Mouse (Mus musculus) neural tube, embryonic 13.5 days (tissue): ENCODE measurements around the gene Serpinb9. TPM values are rescaled to one million over a fixed set of nuclear protein-coding genes. Genes with fewer than 3 reads are reported as not detected.
"Not testable (repeated sequence)": the region's sequence is repeated elsewhere in the genome, so short reads cannot be mapped to it uniquely, and the experiment has no call there.

Source experiments
- ATAC-seq: fragments of 200-750 bp; cut with Nextera tagmentation; 2 replicates; pipeline ENCODE4 v1.8.0; 2017; ENCODE audit warnings: low read depth, mild to moderate bottlenecking, moderate TSS enrichment, moderate library complexity
- H3K27ac ChIP-seq: fragments of 300-500 bp; sonication (generic); replicated peaks from 2 replicates; pipeline ENCODE4 v1.5.1; 2015; ENCODE audit warnings: moderate library complexity, mild to moderate bottlenecking, inconsistent platforms
- H3K27me3 ChIP-seq: fragments of 300-500 bp; sonication (generic); 2 replicates; pipeline ENCODE4 v1.6.1; 2015; ENCODE audit warnings: mild to moderate bottlenecking, inconsistent platforms
- H3K36me3 ChIP-seq: fragments of 300-500 bp; sonication (generic); 2 replicates; pipeline ENCODE4 v1.6.1; 2015; ENCODE audit warnings: mild to moderate bottlenecking, inconsistent platforms
- H3K4me1 ChIP-seq: fragments of 300-500 bp; sonication (generic); replicated peaks from 2 replicates; pipeline ENCODE4 v1.6.1; 2015; ENCODE audit warnings: inconsistent platforms
- H3K4me2 ChIP-seq: fragments of 300-500 bp; sonication (generic); 2 replicates; pipeline ENCODE4 v1.6.1; 2015; ENCODE audit warnings: inconsistent platforms, mild to moderate bottlenecking, moderate library complexity
- H3K4me3 ChIP-seq: fragments of 300-500 bp; sonication (generic); 2 replicates; pipeline ENCODE4 v1.5.1; 2015; ENCODE audit warnings: mild to moderate bottlenecking, inconsistent platforms
- H3K9ac ChIP-seq: fragments of 300-500 bp; sonication (generic); 2 replicates; pipeline ENCODE4 v1.6.1; 2015; ENCODE audit warnings: moderate library complexity, mild to moderate bottlenecking, inconsistent platforms
- H3K9me3 ChIP-seq: fragments of 300-500 bp; sonication (generic); 2 replicates; pipeline ENCODE4 v1.6.1; 2016; ENCODE audit warnings: inconsistent platforms
- WGBS: fragments of 180-500 bp; shearing (Covaris S2); methylation state at CpG from one replicate; pipeline ENCODE4 v1.1.7; 2015; 5-methylcytosine and 5-hydroxymethylcytosine counted together
- polyA plus RNA-seq: library from polyadenylated mRNA; unstranded; fragments of >200 nt; fragmentation: Nextera tagmentation; extraction: Ambion mirVana; gene quantifications from 2 replicates; pipeline ENCODE4 v1.2.1, GENCODE M21; 2015

Serpinb9 gene
- polyA plus RNA-seq, 1 experiment from 2014 or later: 1.3 TPM

DNA sequence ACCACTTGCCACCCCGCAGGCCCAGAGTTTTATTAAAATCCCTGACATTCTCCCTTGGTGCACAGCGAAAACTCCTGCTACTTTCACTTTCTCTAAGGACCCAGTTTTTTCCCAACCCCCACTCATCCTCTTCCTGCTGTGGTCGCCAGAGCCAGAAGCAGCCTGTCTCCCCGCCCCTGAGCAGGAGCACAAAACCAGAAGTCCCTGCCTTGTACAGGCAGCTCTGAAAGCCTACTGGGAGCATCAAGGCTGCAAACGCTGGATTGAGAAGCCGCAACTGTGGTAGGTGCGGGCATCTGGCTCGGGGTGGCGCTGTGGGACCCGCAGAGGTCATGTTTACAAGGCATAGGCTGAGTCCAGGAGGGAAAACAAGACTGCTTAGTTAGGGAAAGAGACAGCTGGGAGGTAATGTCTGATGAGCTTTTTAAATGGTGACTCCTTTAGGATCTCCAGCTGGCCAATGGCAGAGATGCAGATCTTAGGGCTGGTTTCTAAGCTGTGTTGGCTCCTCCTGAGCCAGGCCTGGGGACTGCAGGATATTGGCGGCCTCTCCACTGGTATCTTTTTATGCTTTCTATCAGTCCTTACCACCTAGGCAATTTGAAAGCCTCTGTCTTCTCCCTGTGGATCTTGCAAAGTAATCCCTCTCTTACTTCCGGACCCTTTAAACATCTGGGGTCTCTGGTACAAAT is 1.5 kb downstream of the Serpinb9 start:
- ATAC-seq: peak; percentile 83; the same call in 1 of the 2 replicates
- peaks cover 8% of the 10 kb centered on the region; the same call in 1 of the 2 replicates for H3K4me1 ChIP-seq
- H3K9ac ChIP-seq: peak overlapping the region; percentile 35; the same call in 1 of the 2 replicates
- H3K27ac ChIP-seq: 0 out of 2 replicates have a peak overlapping the region, but pooled peaks have one; percentile 29
- H3K36me3 ChIP-seq: no peaks in the 10 kb centered on the region
- H3K4me3 ChIP-seq: peak overlapping the region; percentile 20
- H3K27me3 ChIP-seq: no peaks in the 10 kb centered on the region
- 25% methylated on average over 12 of the region's 12 CpGs for WGBS
- H3K4me2 ChIP-seq: peak overlapping the region; percentile 42
- H3K9me3 ChIP-seq: no peaks in the 10 kb centered on the region

DNA sequence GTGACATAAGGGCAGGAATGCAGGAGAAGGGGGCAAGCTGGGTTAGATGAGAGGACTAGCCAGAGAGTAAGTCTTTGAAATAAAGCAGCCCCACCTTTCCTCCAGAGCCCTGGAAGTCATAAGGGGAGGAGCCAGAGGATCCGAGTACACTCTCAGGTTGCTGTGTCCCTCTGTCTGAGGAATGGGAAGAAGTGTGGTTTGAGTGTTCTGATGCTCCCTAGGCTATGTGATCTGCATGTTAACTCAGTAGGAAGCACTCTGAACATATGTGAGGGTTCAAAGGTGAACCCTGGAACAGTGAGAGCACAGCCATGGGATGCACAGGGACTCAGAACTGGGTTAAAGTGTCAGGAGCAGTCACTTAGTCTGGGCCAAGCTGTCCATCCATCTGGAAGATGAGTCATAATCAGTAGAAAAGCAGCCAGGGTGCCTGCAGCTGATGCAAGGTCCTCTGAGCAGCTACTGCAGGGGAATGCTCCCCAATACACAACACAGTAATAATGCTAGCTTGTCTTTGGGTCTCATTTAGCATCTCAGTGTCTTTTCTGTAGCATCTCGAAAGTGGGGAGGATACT is 2.5 kb downstream of the Serpinb9 start:
- no peak for ATAC-seq
- no peak overlapping the region for H3K9ac ChIP-seq
- H3K36me3 ChIP-seq: no peaks in the 10 kb centered on the region
- H3K27me3 ChIP-seq: no peaks in the 10 kb centered on the region
- H3K4me1 ChIP-seq: peaks cover 8% of the 10 kb centered on the region; the same call in 1 of the 2 replicates
- H3K4me3 ChIP-seq: no peak overlapping the region
- H3K4me2 ChIP-seq: no peak overlapping the region
- no peak overlapping the region for H3K27ac ChIP-seq
- 60% methylated on average over 2 of the region's 2 CpGs for WGBS
- no peaks in the 10 kb centered on the region for H3K9me3 ChIP-seq

- no peak overlapping the region for H3K9ac ChIP-seq
- no peak for ATAC-seq
- H3K9me3 ChIP-seq: no peaks in the 10 kb centered on the region
- H3K27ac ChIP-seq: no peak overlapping the region
- no peaks in the 10 kb centered on the region for H3K27me3 ChIP-seq
- peaks cover 8% of the 10 kb centered on the region; the same call in 1 of the 2 replicates for H3K4me1 ChIP-seq
- H3K4me3 ChIP-seq: no peak overlapping the region
- WGBS: 87% methylated on average over 3 of the region's 3 CpGs
- no peak overlapping the region for H3K4me2 ChIP-seq
- no peaks in the 10 kb centered on the region for H3K36me3 ChIP-seq
Observed at GRCm38 (mm10) chr13:33006555-33006954, 3.5 kb downstream of the Serpinb9 start.

GRCm38 (mm10) chr13:33012395-33012794 is 9.3 kb downstream of the Serpinb9 start:
- Histone ChIP-seq H3K27me3 (no peaks in the 10 kb centered on the region), H3K9me3 (no peaks in the 10 kb centered on the region), H3K27ac (no peak overlapping the region), H3K4me3 (no peak overlapping the region), H3K4me2 (no peak overlapping the region), H3K36me3 (no peaks in the 10 kb centered on the region), H3K9ac (no peak overlapping the region), H3K4me1 (no peaks in the 10 kb centered on the region)
- ATAC-seq: no peak
- WGBS: 72% methylated on average over 1 of the region's 1 CpGs

GRCm38 (mm10) chr13:33013271-33013670 is 10.2 kb downstream of the Serpinb9 start:
- Histone ChIP-seq H3K4me1 (no peaks in the 10 kb centered on the region), H3K9me3 (no peaks in the 10 kb centered on the region), H3K27ac (no peak overlapping the region), H3K27me3 (no peaks in the 10 kb centered on the region), H3K36me3 (no peaks in the 10 kb centered on the region), H3K9ac (no peak overlapping the region), H3K4me3 (no peak overlapping the region), H3K4me2 (no peak overlapping the region)
- 79% methylated on average over 2 of the region's 2 CpGs for WGBS
- ATAC-seq: no peak

- Histone ChIP-seq H3K9ac (no peak overlapping the region), H3K4me2 (no peak overlapping the region), H3K4me1 (no peaks in the 10 kb centered on the region), H3K36me3 (no peaks in the 10 kb centered on the region), H3K27me3 (no peaks in the 10 kb centered on the region), H3K27ac (no peak overlapping the region), H3K9me3 (peaks cover 4% of the 10 kb centered on the region), H3K4me3 (no peak overlapping the region)
- 89% methylated on average over 1 of the region's 1 CpGs for WGBS
- no peak for ATAC-seq
Observed at GRCm38 (mm10) chr13:33022371-33022770, 19.3 kb downstream of the Serpinb9 start.

DNA sequence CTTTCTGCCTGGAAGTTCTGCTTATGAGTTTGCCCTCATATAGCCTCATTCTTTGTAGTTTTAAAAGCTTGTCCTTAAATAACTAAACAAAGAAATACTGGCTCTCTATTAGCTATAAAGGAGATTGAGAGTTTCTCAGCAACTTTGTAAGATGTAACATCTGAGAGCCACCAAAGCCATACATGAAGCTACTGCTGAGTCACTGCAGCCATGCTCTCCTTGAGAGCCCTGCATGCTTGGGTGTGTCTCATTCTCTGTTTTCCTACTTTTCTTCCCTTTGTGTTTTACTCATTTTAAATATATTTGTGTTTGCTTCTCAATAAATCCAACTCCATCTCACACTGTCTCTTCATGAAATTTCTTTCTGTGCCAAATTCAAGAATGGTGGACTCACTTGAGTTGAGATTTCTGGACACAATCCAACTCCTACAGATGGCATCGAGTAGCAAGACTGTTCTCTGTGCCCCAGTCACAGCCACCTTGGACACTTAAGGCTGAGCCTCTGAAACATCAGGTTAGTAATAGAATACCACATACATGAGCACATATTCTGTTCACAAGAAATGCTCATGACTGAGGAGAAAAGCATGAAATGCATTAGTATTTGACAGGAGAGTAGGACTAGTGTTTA is 23.5 kb downstream of the Serpinb9 start:
- Histone ChIP-seq H3K9ac (no peak overlapping the region), H3K36me3 (no peaks in the 10 kb centered on the region), H3K27me3 (no peaks in the 10 kb centered on the region), H3K27ac (no peak overlapping the region), H3K4me1 (no peaks in the 10 kb centered on the region), H3K9me3 (no peaks in the 10 kb centered on the region), H3K4me2 (no peak overlapping the region), H3K4me3 (no peak overlapping the region)
- 74% methylated on average over 1 of the region's 1 CpGs for WGBS
- no peak for ATAC-seq

- no peaks in the 10 kb centered on the region for H3K36me3 ChIP-seq
- ATAC-seq: no peak
- WGBS: 88% methylated on average over 2 of the region's 2 CpGs
- H3K4me2 ChIP-seq: no peak within 1 kb of the TSS
- no peaks in the 10 kb centered on the region for H3K27me3 ChIP-seq
- no peaks in the 10 kb centered on the region for H3K4me1 ChIP-seq
- H3K4me3 ChIP-seq: no peak within 1 kb of the TSS
- H3K9ac ChIP-seq: no peak within 1 kb of the TSS
- no peak within 1 kb of the TSS for H3K27ac ChIP-seq
- H3K9me3 ChIP-seq: no peaks in the 10 kb centered on the region
Observed at GRCm38 (mm10) chr13:33027244-33027643, 24.2 kb downstream of the Serpinb9 start, which contains the start of gene Serpinb9b. Serpinb9b (plus strand) TSS chr13:33027416.

- WGBS: 65% methylated on average over 2 of the region's 2 CpGs
- Histone ChIP-seq H3K4me1 (no peaks in the 10 kb centered on the region), H3K4me2 (no peak overlapping the region), H3K4me3 (no peak overlapping the region), H3K27ac (no peak overlapping the region), H3K9me3 (no peaks in the 10 kb centered on the region), H3K27me3 (no peaks in the 10 kb centered on the region), H3K36me3 (no peaks in the 10 kb centered on the region), H3K9ac (no peak overlapping the region)
- ATAC-seq: no peak
Observed at GRCm38 (mm10) chr13:33028146-33028545, 25.1 kb downstream of the Serpinb9 start.

- WGBS: 66% methylated on average over 2 of the region's 2 CpGs
- no peaks in the 10 kb centered on the region for H3K9me3 ChIP-seq
- no peak overlapping the region for H3K4me3 ChIP-seq
- H3K9ac ChIP-seq: no peak overlapping the region
- no peak for ATAC-seq
- H3K4me2 ChIP-seq: no peak overlapping the region
- no peak overlapping the region for H3K27ac ChIP-seq
- no peaks in the 10 kb centered on the region for H3K27me3 ChIP-seq
- no peaks in the 10 kb centered on the region for H3K4me1 ChIP-seq
- no peaks in the 10 kb centered on the region for H3K36me3 ChIP-seq
Observed at GRCm38 (mm10) chr13:33028550-33028949, 25.5 kb downstream of the Serpinb9 start.

- H3K27me3 ChIP-seq, H3K4me3 ChIP-seq, H3K36me3 ChIP-seq, H3K27ac ChIP-seq, H3K9ac ChIP-seq, H3K4me1 ChIP-seq, ATAC-seq, H3K9me3 ChIP-seq, H3K4me2 ChIP-seq: not testable (repeated sequence)
- 95% methylated on average over 2 of the region's 2 CpGs for WGBS
Observed at GRCm38 (mm10) chr13:33029478-33029877, 26.4 kb downstream of the Serpinb9 start.

DNA sequence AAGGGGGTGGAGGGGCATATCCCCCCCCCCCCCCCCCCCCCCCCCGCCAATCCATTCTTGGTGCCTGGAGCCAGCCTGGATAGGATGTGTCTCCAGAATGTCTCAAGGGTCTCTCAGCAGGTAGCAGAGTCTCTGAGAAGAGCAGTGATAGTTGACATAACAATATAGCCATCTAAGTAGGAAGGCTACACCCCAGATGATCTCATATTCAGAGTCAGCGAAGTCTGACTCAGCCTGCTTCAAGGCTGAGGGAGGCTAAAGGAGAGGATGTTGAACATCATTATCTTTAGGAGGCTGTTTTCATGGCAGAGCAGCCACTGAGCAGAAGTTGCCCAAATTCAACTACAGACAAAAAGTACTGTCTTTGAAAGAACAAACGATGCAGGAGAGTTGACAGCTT is 27.2 kb downstream of the Serpinb9 start:
- Histone ChIP-seq H3K4me2 (no peak overlapping the region), H3K4me3 (no peak overlapping the region), H3K9me3 (no peaks in the 10 kb centered on the region), H3K27me3 (no peaks in the 10 kb centered on the region), H3K36me3 (no peaks in the 10 kb centered on the region), H3K27ac (no peak overlapping the region), H3K4me1 (no peaks in the 10 kb centered on the region), H3K9ac (no peak overlapping the region)
- no peak for ATAC-seq
- WGBS: 69% methylated on average over 3 of the region's 3 CpGs
